Mouse (Mus musculus): Measurements from ENCODE around the gene Poc1a. TPM values are rescaled to one million over a fixed set of nuclear protein-coding genes. Genes with fewer than 3 reads are reported as not detected.
A peak's percentile ranks its signal among the peaks of the same experiment; 100 is the strongest.

The Poc1a gene
- polyA plus RNA-seq, 1 experiment: 3.9 TPM

DNA sequence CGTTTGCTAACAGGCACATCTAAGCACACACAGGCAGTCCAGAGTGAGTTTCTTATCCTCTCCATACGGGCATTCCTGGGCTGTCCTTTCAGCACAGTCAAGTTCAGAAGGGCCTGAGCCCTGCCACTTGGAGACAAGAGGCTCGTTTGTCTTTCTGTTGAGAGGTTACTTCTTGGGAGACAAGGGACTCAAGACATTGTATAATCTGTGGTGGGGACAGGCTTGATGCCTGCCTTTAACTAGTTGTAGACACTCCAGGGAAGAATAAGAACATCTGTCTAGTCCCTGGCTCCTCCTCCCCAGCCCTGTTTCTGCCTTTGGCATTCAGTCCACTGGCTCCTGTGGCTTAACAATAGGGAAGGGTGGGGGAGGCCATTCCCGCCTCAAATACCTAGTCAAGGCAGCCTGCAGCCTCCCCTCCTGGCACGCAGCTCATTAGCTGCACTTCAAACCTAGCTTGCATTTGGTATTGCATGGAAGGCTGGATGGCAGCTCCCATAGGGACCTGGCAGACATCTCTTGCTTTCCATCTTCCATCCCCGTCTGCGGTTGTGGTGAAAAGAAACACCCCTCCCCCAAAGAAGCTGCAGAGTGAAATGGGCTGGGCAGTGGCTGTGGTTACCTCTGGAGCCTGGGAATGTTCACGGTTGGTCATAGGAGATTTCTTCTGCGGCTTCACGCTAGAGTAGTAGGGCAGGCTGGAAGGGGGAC, 57.8 kb downstream of the Poc1a start:
- DNase-seq (ENCODE audit: low spot score): no peak

- DNase-seq (ENCODE audit: low spot score): no peak
These were observed 58.3 kb downstream of the Poc1a start for GRCm38 (mm10) chr9:106339173-106339558.

- DNase-seq (ENCODE audit: low spot score): no peak
These were observed 58.9 kb downstream of the Poc1a start for GRCm38 (mm10) chr9:106339730-106340129.

- no peak for DNase-seq (ENCODE audit: low spot score)
These were observed 59.8 kb downstream of the Poc1a start for GRCm38 (mm10) chr9:106340501-106341312.

- no peak for DNase-seq (ENCODE audit: low spot score)
These were observed 60.4 kb downstream of the Poc1a start for GRCm38 (mm10) chr9:106341313-106341686.

DNA sequence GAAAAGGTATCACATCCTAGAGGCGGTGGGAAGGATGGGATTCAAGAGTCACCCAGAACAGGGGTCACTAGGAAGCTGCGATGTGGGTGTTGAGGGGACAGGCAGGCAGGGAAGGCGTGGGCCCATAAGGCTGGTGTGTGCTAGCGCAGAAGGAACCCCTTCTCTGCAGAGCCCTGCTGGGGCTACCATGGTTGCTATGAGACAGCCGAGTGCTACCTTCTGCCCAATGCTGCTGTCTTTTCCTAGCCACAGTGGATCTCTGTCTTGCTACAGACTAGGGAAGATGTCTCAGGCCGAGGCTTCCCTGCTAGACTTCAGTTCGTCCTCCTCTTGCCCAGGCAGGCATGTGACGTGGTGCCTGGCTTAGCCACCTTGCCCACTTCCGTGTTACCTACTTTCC, 61.7 kb downstream of the Poc1a start:
- DNase-seq (ENCODE audit: low spot score): no peak

- DNase-seq (ENCODE audit: low spot score): peak; percentile 33
These were observed 64.3 kb downstream of the Poc1a start for GRCm38 (mm10) chr9:106345167-106345566.

GRCm38 (mm10) chr9:106345630-106346029, 64.8 kb downstream of the Poc1a start:
- DNase-seq (ENCODE audit: low spot score): no peak

DNA sequence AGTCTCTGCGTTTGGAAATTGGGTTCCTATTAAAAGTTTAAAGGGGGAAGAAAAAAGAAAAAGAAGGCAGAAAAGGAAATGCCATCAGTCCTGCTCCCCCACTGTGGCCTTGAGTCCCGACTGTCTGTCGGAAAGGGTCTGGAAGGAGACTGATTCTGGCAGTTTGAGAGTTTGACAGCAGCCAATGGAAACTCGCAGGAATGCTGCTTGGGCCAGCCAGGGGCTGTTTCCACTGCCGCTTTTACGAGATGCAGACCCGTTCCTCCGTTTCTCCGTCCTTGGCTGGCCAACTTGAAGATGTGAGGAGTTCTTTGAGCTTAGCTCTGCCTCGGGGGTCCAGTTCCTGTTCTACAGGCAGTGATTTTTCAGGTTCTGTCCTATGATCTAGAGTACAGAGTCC, 67.4 kb downstream of the Poc1a start:
- no peak for DNase-seq (ENCODE audit: low spot score)

DNA sequence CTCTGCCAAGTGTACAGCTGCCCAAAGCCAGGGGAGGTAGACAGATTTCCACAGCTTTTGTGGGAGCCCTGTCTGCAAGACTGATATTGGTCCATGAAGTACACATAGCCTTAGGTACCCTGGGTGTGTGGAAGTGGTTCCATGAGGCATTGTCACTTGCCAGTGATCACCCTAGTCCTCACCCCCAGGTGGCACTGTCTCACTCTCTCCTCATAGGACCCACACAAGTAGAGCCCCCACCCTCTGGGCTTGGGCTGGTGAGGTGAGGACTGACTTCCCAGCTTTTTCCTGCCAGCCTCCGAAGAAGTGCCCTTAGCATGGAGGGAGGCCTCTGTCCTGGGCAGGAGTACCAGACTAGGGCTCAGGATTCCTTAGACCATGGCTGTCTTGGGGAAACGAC, 68.2 kb downstream of the Poc1a start:
- no peak for DNase-seq (ENCODE audit: low spot score)

DNA sequence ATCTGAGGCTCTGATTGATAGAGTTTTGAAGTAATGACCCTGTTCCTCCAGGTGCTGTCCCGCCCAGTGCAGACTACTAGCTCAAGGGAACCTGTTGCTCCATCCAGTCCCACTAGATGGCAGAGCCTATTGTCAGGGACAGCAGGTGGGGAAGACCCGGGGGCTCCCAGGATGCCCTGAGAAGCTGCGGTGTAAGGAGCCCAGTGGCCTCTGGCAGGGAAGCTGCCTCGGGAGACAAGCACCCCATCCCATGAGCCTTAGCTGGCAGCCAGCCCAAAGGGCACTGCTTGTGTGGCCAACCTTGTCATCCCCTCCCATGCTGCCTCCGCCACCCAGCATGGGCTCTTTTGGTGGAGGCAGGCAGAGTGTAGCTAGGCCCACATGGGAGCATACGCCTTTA, 70.3 kb downstream of the Poc1a start:
- no peak for DNase-seq (ENCODE audit: low spot score)

DNA sequence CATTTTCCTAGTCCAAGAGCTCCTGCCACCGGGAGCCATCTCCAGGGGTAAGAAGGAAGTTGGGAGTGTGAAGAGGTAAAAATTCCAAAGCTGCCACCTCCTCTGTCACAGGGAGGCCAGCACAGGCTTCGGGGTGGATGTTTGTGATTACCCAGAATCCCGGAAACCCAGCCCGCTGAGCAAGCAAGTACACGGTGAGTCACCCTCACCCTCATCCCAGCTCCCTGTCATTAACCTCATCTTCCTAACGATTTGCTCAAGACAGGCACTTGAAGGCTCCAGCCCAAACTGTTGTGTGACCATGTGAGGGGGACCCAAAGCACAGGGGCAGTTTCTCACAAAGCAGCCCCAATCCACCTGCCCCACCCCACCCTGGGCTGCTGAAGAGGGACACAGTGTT, 72.9 kb downstream of the Poc1a start:
- no peak for DNase-seq (ENCODE audit: low spot score)

- DNase-seq (ENCODE audit: low spot score): no peak
These were observed 73.9 kb downstream of the Poc1a start for GRCm38 (mm10) chr9:106354810-106355209.

DNA sequence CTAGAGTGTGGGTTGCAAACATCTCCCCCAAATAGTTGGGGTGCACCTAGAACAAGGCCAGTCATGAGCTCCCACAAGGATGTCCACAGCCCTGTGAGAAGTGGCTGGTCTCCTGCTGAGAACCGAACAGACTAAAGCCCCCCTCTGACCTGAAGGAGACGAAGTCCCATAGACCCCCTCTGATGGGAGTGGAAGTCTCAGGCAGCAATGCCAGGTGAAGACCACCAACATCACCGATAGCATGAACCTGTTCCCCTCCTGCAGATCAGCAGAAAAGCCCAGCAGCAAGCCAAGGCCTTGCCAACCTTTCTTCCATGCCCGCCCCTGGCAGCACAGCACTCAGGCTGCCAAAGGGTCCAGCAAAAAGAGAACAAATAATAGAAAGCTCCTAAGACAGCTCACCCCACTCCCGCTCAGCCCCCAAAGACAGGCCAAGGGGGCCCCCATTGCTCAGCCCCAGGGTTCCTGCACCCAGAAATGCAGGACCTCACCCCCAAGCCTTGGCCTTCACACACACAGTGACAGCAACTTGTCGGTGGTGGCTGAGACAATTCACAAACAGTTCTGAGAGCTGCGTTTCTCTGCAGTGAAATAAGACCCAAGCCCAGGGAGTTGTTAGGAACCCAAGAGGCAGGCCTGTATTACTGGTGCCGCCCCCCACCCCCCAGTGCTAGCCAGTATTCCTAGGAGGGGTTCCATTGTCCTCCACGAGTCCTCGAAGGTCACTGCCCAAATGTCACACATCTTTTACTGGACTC, 74.5 kb downstream of the Poc1a start:
- no peak for DNase-seq (ENCODE audit: low spot score)

GRCm38 (mm10) chr9:106355975-106356286, 75.1 kb downstream of the Poc1a start:
- no peak for DNase-seq (ENCODE audit: low spot score)

DNA sequence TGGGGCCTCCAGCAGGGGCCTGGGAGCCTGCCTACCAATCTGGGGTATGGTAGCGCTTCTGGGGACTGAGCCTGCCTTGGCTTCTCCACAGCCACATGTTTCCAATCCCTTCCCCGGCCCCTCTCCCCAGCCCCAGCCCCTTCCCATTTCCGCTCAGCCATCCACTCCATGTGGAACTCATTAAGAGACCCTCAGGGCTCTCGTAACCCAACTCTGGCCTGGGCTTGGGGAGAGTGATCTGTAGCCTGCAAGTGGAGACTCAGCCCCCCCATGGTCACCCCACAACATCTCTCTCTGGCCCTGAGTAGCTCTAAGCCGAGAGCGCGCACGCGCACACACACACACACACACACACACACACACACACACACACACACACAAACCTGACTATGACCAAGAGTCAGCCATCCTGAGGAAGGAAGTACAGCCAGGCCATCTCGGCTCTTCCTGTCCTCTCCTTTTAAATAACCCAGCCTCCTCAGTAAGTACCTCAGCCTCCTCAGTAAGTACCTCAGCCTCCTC, 75.5 kb downstream of the Poc1a start:
- DNase-seq (ENCODE audit: low spot score): no peak

DNA sequence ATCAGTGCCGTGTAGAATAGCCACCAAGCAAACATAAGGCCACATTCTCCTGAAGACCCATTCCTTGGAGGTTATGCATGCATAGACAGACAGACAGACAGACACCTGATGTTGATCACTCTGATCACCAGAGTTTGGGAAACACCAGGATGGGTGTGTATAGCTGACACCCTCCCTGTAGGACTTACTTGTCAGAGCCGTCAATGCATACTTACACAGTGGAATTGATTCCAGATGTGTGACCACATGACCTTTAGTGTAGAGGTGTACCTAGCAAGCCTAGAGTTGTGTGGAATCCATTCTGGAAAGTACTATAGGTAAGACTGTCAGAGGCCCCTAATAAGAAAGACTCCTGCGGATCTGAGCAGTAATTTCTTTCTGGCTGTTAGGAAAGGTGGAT, 76.3 kb downstream of the Poc1a start:
- no peak for DNase-seq (ENCODE audit: low spot score)

GRCm38 (mm10) chr9:106359297-106359696, 78.4 kb downstream of the Poc1a start:
- no peak for DNase-seq (ENCODE audit: low spot score)

GRCm38 (mm10) chr9:106361140-106361539, 80.3 kb downstream of the Poc1a start:
- no peak for DNase-seq (ENCODE audit: low spot score)

DNA sequence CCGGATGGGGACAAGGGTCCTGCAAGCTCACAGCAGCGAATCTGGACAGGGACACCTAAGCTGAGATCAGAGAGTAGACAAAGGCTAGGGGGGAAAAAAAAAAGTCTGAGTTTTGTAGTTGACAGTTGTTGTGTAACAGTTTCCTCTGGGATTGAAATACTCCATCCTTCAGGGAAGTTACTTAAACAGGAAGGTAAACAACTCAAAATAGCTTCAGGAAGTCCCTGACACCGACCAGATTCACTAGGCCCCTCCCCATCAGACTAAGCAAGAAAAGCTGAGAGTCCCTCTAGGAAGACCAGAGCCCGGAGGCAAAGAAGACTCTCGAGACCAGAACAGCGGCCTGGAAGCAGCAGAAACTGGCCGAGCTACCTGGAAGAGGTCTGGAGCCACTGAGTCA, 84.5 kb downstream of the Poc1a start:
- no peak for DNase-seq (ENCODE audit: low spot score)

DNA sequence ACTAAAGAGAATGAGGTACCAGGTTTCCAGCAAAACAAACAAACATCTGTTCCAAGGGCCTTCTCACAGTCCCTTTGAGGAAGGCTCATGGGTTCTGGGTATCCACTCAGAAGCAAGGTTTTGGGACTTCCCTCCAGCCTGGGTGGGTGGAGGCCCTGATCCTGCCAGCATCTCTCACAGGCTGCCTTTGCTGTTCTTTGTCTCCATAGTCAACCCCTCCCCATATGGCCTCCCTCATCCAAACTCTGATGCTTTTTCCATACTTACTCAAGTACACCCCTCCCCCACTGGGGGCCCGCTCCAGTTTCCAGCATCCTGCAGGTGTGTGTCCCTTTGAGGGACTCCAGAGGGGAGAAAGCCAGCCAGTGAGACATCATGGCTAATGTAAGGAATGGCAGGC, 85.3 kb downstream of the Poc1a start:
- DNase-seq (ENCODE audit: low spot score): no peak

- DNase-seq (ENCODE audit: low spot score): no peak
These were observed 86.1 kb downstream of the Poc1a start for GRCm38 (mm10) chr9:106367001-106367400.
